ENCODE assay signal across 21 mouse cellular contexts in genomic region chr3:116529741-116530140, GRCm38 (mm10). TPM values are rescaled to one million over a fixed set of nuclear protein-coding genes. Genes with fewer than 3 reads are reported as not detected.
DNase-seq lines count a peak whose midpoint lies in the region; ATAC-seq and TF ChIP-seq lines count a peak whose summit lies in the region.
"Had no signal": no experiment of that assay in that cellular context is flagged by ENCODE, and none has a peak within 500 bp of the region (broad histone marks: within the 10 kb centered on the region; RNA-seq: fewer than 3 reads in every experiment).

No protein-coding gene starts in this region.

- peaks cover 3% of the 10 kb centered on the region; the same call in 1 of the 2 replicates for H3K27me3 ChIP-seq in heart, embryonic 12.5 days (replicated peaks)
- no peaks in the 10 kb centered on the region for H3K27me3 ChIP-seq in heart, embryonic 16.5 days (ENCODE audit: control insufficient read depth, insufficient read depth, low read length)
- no peaks in the 10 kb centered on the region for H3K27me3 ChIP-seq in ES-Bruce4 (ENCODE audit: control insufficient read depth, insufficient read depth, low read length, poor library complexity, severe bottlenecking)
- H3K27me3 ChIP-seq: embryonic facial prominence, embryonic 13.5 days; forebrain, embryonic 12.5 days; hindbrain, embryonic 13.5 days had no signal

- no peak overlapping the region for H3K9ac ChIP-seq in heart, embryonic 12.5 days
- H3K9ac ChIP-seq in heart, embryonic 16.5 days (ENCODE audit: low read length): peak overlapping the region; percentile 5; the same call in 1 of the 2 replicates
- H3K9ac ChIP-seq in ES-Bruce4 (ENCODE audit: low read depth, poor library complexity, severe bottlenecking): no peak overlapping the region
- H3K9ac ChIP-seq: embryonic facial prominence, embryonic 13.5 days; forebrain, embryonic 12.5 days; hindbrain, embryonic 13.5 days had no signal

- TF ChIP-seq EP300 in ES-Bruce4 (IDR thresholded peaks at IDR 0.05; ENCODE audit: insufficient read depth, low read depth, low read length): no peak

- WGBS in heart, embryonic 12.5 days: 38% methylated on average over 4 of the region's 5 CpGs
- WGBS in heart, embryonic 16.5 days: 41% methylated on average over 5 of the region's 5 CpGs

- H3K4me2 ChIP-seq in heart, embryonic 12.5 days: no peak overlapping the region
- no peak overlapping the region for H3K4me2 ChIP-seq in heart, embryonic 16.5 days (ENCODE audit: low read depth, low read length)
- H3K4me2 ChIP-seq: embryonic facial prominence, embryonic 13.5 days; forebrain, embryonic 12.5 days; hindbrain, embryonic 13.5 days had no signal

- ATAC-seq in heart, embryonic 12.5 days (ENCODE audit: insufficient number of reproducible peaks, low FRiP score): 0 out of 2 replicates have a peak, but pooled peaks have one; percentile 48
- ATAC-seq in heart, embryonic 16.5 days (replicated peaks; ENCODE audit: extremely low read depth, insufficient read depth, low FRiP score): peak; percentile 33
- no peak for ATAC-seq in monocyte, adult 5-6 weeks (replicated peaks; ENCODE audit: insufficient number of reproducible peaks, low FRiP score, low TSS enrichment, poor library complexity, severe bottlenecking)
- ATAC-seq: activated CD4-positive, CD25-positive, alpha-beta regulatory T cell, adult 4 months; forebrain, embryonic 16.5 days; hindbrain, postnatal 0 days had no signal

- peaks cover 19% of the 10 kb centered on the region for H3K36me3 ChIP-seq in heart, embryonic 12.5 days
- peaks cover 13% of the 10 kb centered on the region; the same call in 1 of the 2 replicates for H3K36me3 ChIP-seq in heart, embryonic 16.5 days (ENCODE audit: control insufficient read depth, insufficient read depth)
- peaks cover 6% of the 10 kb centered on the region for H3K36me3 ChIP-seq in ES-Bruce4 (ENCODE audit: control insufficient read depth, insufficient read depth, low read length, poor library complexity, severe bottlenecking)

- H3K27ac ChIP-seq in heart, embryonic 12.5 days (ENCODE audit: poor library complexity, severe bottlenecking): peak overlapping the region; percentile 58
- H3K27ac ChIP-seq in heart, embryonic 16.5 days (ENCODE audit: low read length): peak overlapping the region; percentile 74
- H3K27ac ChIP-seq in ES-Bruce4 (ENCODE audit: insufficient read depth, low read length): 0 out of 2 replicates have a peak overlapping the region, but pooled peaks have one; percentile 6
- H3K27ac ChIP-seq: embryonic facial prominence, embryonic 13.5 days; forebrain, embryonic 12.5 days; hindbrain, embryonic 13.5 days; hindbrain, postnatal 0 days had no signal

- no peak overlapping the region for H3K4me3 ChIP-seq in heart, embryonic 12.5 days
- H3K4me3 ChIP-seq in heart, embryonic 16.5 days (ENCODE audit: low read length): no peak overlapping the region
- H3K4me3 ChIP-seq in ES-Bruce4 (ENCODE audit: low read depth, low read length): no peak overlapping the region
- H3K4me3 ChIP-seq: embryonic facial prominence, embryonic 13.5 days; forebrain, embryonic 12.5 days; hindbrain, embryonic 13.5 days had no signal

- intact Hi-C loops in heart, postnatal 36 days (cut with DNase I): no loop called here

- no peaks in the 10 kb centered on the region for H3K9me3 ChIP-seq in heart, embryonic 12.5 days (replicated peaks)
- no peaks in the 10 kb centered on the region for H3K9me3 ChIP-seq in heart, embryonic 16.5 days (replicated peaks; ENCODE audit: control insufficient read depth, low read length)
- H3K9me3 ChIP-seq in ES-Bruce4 (replicated peaks; ENCODE audit: control insufficient read depth, insufficient read depth, low read length, poor library complexity, severe bottlenecking): no peaks in the 10 kb centered on the region
- H3K9me3 ChIP-seq: embryonic facial prominence, embryonic 13.5 days; forebrain, embryonic 12.5 days; G1E; hindbrain, embryonic 13.5 days had no signal

- no peak for TF ChIP-seq CTCF in ES-Bruce4 (IDR thresholded peaks at IDR 0.05; ENCODE audit: low read depth, low read length)

- no peak for TF ChIP-seq POLR2A in ES-Bruce4 (IDR thresholded peaks at IDR 0.05; ENCODE audit: insufficient read depth, low read length)

- DNase-seq in heart, adult 8-10 months (ENCODE audit: low spot score): no peak
- no peak for DNase-seq in heart, postnatal 36 days
- peak; percentile 66 for DNase-seq in R1 (ENCODE audit: low read depth, low spot score)
- DNase-seq: adrenal gland, postnatal 25 days; cerebellum, adult 18-20 months; cerebellum, adult 9-11 months; cerebellum, postnatal 36 days; gastrocnemius, postnatal 10 days; kidney, adult 11 months; kidney, adult 9 months had no signal

- peaks cover 17% of the 10 kb centered on the region for H3K4me1 ChIP-seq in heart, embryonic 12.5 days (replicated peaks)
- H3K4me1 ChIP-seq in heart, embryonic 16.5 days (ENCODE audit: control insufficient read depth, insufficient read depth, low read length): peaks cover 19% of the 10 kb centered on the region
- H3K4me1 ChIP-seq in ES-Bruce4 (ENCODE audit: control insufficient read depth, insufficient read depth, low read length): no peaks in the 10 kb centered on the region
- H3K4me1 ChIP-seq: forebrain, embryonic 12.5 days; hindbrain, embryonic 13.5 days had no signal

RNA-seq across cellular contexts. Expression of gene Dbt, which starts 16.9 kb away (rescaled TPM):
- 23.2 and 26.6 TPM in 2 replicates for polyA plus RNA-seq in heart, embryonic 12.5 days (2016; fragmentation: Nextera tagmentation; extraction: Ambion mirVana)
- 10 to 100 TPM; 58.0 to 77.4 (median 72.3) TPM for total RNA-seq in heart, adult 8-10 months (2022)
- 24.7 and 25.3 TPM in 2 replicates for polyA plus RNA-seq in heart, embryonic 16.5 days (2015; fragmentation: Nextera tagmentation; extraction: Ambion mirVana)
- 10 to 100 TPM; 59.8 to 62.9 TPM for total RNA-seq in heart, postnatal 36 days (2021)
- polyA plus RNA-seq in ES-Bruce4 (2011; ENCODE audit: insufficient read depth, insufficient read length, low read depth, missing spikeins): 34.4 and 37.6 TPM in 2 replicates
- 6.5 to 16.9 TPM (median 8.7 TPM) in 3 replicates for total RNA-seq in monocyte, adult 5-6 weeks (2017)

RNA-seq across cellular contexts. Expression of gene Rtca, which starts 21.7 kb away (rescaled TPM):
- 59.9 and 62.4 TPM in 2 replicates for polyA plus RNA-seq in heart, embryonic 12.5 days (2016; fragmentation: Nextera tagmentation; extraction: Ambion mirVana)
- total RNA-seq in heart, adult 8-10 months (2022): 10 to 100 TPM; 21.4 to 25.1 (median 22.3) TPM
- 52.3 and 52.9 TPM in 2 replicates for polyA plus RNA-seq in heart, embryonic 16.5 days (2015; fragmentation: Nextera tagmentation; extraction: Ambion mirVana)
- 10 to 100 TPM; 20.2 to 21.0 TPM for total RNA-seq in heart, postnatal 36 days (2021)
- polyA plus RNA-seq in ES-Bruce4 (2011; ENCODE audit: insufficient read depth, insufficient read length, low read depth, missing spikeins): 47.6 and 50.9 TPM in 2 replicates
- total RNA-seq in monocyte, adult 5-6 weeks (2017): 18.9 to 23.4 TPM (median 19.3 TPM) in 3 replicates

RNA-seq across cellular contexts. Expression of gene Lrrc39, which starts 33.0 kb away (rescaled TPM):
- polyA plus RNA-seq in heart, embryonic 12.5 days (2016; fragmentation: Nextera tagmentation; extraction: Ambion mirVana): 32.8 and 35.7 TPM in 2 replicates
- 10 to 100 TPM; 72.9 to 87.5 (median 77.9) TPM for total RNA-seq in heart, adult 8-10 months (2022)
- polyA plus RNA-seq in heart, embryonic 16.5 days (2015; fragmentation: Nextera tagmentation; extraction: Ambion mirVana): 33.0 and 37.1 TPM in 2 replicates
- total RNA-seq in heart, postnatal 36 days (2021): 10 to 100 TPM; 74.1 to 75.1 TPM
- polyA plus RNA-seq in ES-Bruce4 (2011; ENCODE audit: insufficient read depth, insufficient read length, low read depth, missing spikeins): 0.19 TPM in 1 of 2 replicates, not detected in the other
- 1.6 TPM in 1 of 3 replicates, not detected in the others for total RNA-seq in monocyte, adult 5-6 weeks (2017)
- polyA plus RNA-seq: G1E had no signal

Comparison
In these comparisons a context has a peak if more than half of its experiments do, and no peak if none do; other contexts are left out.
1. H3K27ac ChIP-seq: peak in every context shown above with its lines; median percentile 74 in heart, embryonic 16.5 days; 58 in heart, embryonic 12.5 days; 6 in ES-Bruce4.
2. RNA of gene Lrrc39, which starts 33.0 kb away (total RNA-seq): 72.9 to 87.5 TPM in heart, adult 8-10 months and 74.1 to 75.1 TPM in heart, postnatal 36 days; 1.6 TPM in monocyte, adult 5-6 weeks; every median in the first group is over 10 times any median in the second.